Mouse (Mus musculus) C3H10T1/2 (cell line): ENCODE measurements around the gene Stk25. TPM values are rescaled to one million over a fixed set of nuclear protein-coding genes. Genes with fewer than 3 reads are reported as not detected.

Experiments used
- polyA plus RNA-seq, 2 experiments: library from polyadenylated mRNA; unstranded; fragments of >200 nt; fragmentation: generic; extraction: Trizol; gene quantifications; one replicate each; pipeline ENCODE4 v1.2.1; 2012; ENCODE audit warnings: missing spikeins in 2 of 2

The Stk25 gene
- polyA plus RNA-seq = 10 to 100 TPM; 26.9 to 99.9 TPM

DNA sequence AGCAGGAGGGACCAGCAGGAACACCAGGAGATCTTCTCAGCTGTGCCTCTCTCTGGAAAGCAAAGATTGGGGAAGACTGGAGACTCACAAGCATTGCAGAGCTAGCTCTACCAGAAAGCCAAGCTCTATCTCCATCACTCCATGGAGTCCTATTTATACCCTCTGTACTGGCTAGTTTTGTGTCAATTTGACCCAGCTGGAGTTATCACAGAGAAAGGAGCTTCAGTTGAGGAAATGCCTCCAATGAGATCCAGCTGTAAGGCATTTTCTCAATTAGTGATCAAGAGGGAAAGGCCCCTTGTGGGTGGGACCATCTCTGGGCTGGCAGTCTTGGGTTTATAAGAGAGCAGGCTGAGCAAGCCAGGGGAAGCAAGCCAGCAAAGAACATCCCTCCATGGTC, at the start of gene Stk25:
Gene Stk25 (minus strand): TSS at position 101 of the 400 bp plus-strand sequence.

DNA sequence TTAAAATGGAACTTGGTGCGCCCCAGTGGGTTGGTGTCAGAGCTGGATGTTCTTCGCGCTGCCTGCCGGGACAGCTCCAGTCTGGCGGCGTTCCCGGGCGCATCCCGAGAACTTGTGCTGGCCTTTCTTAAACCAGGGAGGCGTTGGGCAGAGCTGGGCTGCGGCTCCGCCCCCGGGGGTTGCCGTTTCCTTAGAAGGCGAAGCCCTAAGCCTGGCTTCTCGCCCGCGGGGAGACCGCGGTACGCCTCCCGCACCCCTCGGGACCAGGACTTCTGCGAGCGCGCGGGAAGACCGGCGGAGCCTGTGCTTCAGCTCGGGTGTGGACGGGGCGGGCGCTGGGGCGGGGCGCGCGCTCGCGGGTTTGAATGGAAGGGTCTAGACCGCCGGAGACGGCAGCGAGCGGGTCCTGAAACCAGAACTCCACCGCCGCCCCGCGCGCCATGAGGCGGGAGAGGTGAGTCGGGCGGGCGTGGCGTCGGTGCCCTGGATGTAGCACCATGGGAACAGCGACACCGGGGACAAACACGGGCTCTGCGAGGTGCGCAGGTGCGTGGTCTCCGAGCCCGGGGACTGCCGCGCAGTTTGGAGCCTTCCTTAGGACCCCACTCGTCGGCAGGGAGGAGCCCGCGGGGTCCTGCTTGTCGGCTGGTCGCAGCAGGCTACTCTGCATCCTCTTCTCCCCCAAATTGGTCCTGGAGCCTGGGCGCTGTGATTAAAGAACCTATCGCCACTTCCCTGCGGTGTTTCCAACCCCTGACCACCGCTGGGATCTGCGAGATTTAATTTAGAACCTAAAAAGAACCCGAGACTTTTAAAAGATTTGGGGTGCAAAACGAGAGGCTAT, 27.2 kb upstream of the Stk25 start, which contains the start of gene Bok:
Gene Bok (plus strand): TSS at position 260 of the 844 bp plus-strand sequence.

Other genes with a start within 250 kb of the Stk25 start
- 100 to 1,000 TPM in 1 of 2 experiments, 10 to 100 TPM in 1; 24.8 to 171 TPM for gene Hdlbp, start 179.8 kb downstream of the Stk25 start, polyA plus RNA-seq
- 1 to 10 TPM in 1 of 2 experiments, under 1 TPM in 1; 0.78 to 5.4 TPM for gene Farp2, start 146.6 kb downstream of the Stk25 start, polyA plus RNA-seq
- 10 to 100 TPM in 1 of 2 experiments, 1 to 10 TPM in 1; 7.0 to 22.0 TPM for gene Bok, start 27.0 kb upstream of the Stk25 start, polyA plus RNA-seq
- gene Atg4b, start 92.8 kb upstream of the Stk25 start, polyA plus RNA-seq = 10 to 100 TPM; 35.1 to 37.8 TPM
- gene Thap4, start 96.2 kb upstream of the Stk25 start, polyA plus RNA-seq = 10 to 100 TPM; 91.2 to 93.2 TPM
- gene Dtymk, start 143.3 kb upstream of the Stk25 start, polyA plus RNA-seq = 100 to 1,000 TPM; 137 to 203 TPM
- gene Ing5, start 145.3 kb upstream of the Stk25 start, polyA plus RNA-seq = 1 to 10 TPM; 2.4 to 4.0 TPM
- 10 to 100 TPM in 1 of 2 experiments, 1 to 10 TPM in 1; 4.5 to 13.5 TPM for gene D2hgdh, start 166.2 kb upstream of the Stk25 start, polyA plus RNA-seq
- gene Gal3st2, start 202.6 kb upstream of the Stk25 start, polyA plus RNA-seq = not detected